Mouse (Mus musculus): ENCODE measurements around the gene Lypd6b. TPM values are rescaled to one million over a fixed set of nuclear protein-coding genes. Genes with fewer than 3 reads are reported as not detected.

The Lypd6b gene
- polyA plus RNA-seq, 1 experiment = 1.1 TPM

GRCm38 (mm10) chr2:49869044-49869443, 81.6 kb downstream of the Lypd6b start:
- no peak for DNase-seq (ENCODE audit: low read depth)

- no peak for DNase-seq (ENCODE audit: low read depth)
Measured at GRCm38 (mm10) chr2:49869782-49870514, 82.5 kb downstream of the Lypd6b start.

GRCm38 (mm10) chr2:49871012-49871411, 83.5 kb downstream of the Lypd6b start:
- DNase-seq (ENCODE audit: low read depth) = no peak

- no peak for DNase-seq (ENCODE audit: low read depth)
Measured at GRCm38 (mm10) chr2:49880507-49880906, 93.0 kb downstream of the Lypd6b start.

- no peak for DNase-seq (ENCODE audit: low read depth)
Measured at GRCm38 (mm10) chr2:49881002-49881401, 93.5 kb downstream of the Lypd6b start.

- DNase-seq (ENCODE audit: low read depth) = no peak
Measured at GRCm38 (mm10) chr2:49882461-49882860, 95.0 kb downstream of the Lypd6b start.

- no peak for DNase-seq (ENCODE audit: low read depth)
Measured at GRCm38 (mm10) chr2:49883990-49884389, 96.5 kb downstream of the Lypd6b start.

GRCm38 (mm10) chr2:49886209-49886608, 98.7 kb downstream of the Lypd6b start:
- no peak for DNase-seq (ENCODE audit: low read depth)

- no peak for DNase-seq (ENCODE audit: low read depth)
Measured at GRCm38 (mm10) chr2:49888346-49888745, 100.9 kb downstream of the Lypd6b start.

GRCm38 (mm10) chr2:49890727-49891126, 103.2 kb downstream of the Lypd6b start:
- DNase-seq (ENCODE audit: low read depth) = no peak

GRCm38 (mm10) chr2:49909838-49910407, 122.4 kb downstream of the Lypd6b start:
- DNase-seq (ENCODE audit: low read depth) = no peak

- DNase-seq (ENCODE audit: low read depth) = no peak
Measured at GRCm38 (mm10) chr2:49911296-49912034, 124.0 kb downstream of the Lypd6b start.

- DNase-seq (ENCODE audit: low read depth) = no peak
Measured at GRCm38 (mm10) chr2:49912261-49912895, 124.9 kb downstream of the Lypd6b start.

- DNase-seq (ENCODE audit: low read depth) = no peak
Measured at GRCm38 (mm10) chr2:49917489-49917888, 130.0 kb downstream of the Lypd6b start.

GRCm38 (mm10) chr2:49918132-49918531, 130.6 kb downstream of the Lypd6b start:
- no peak for DNase-seq (ENCODE audit: low read depth)

GRCm38 (mm10) chr2:49918692-49919091, 131.2 kb downstream of the Lypd6b start:
- DNase-seq (ENCODE audit: low read depth) = no peak

- DNase-seq (ENCODE audit: low read depth) = no peak
Measured at GRCm38 (mm10) chr2:49921948-49922347, 134.5 kb downstream of the Lypd6b start.

GRCm38 (mm10) chr2:49922810-49923209, 135.3 kb downstream of the Lypd6b start:
- no peak for DNase-seq (ENCODE audit: low read depth)

GRCm38 (mm10) chr2:49926186-49926585, 138.7 kb downstream of the Lypd6b start:
- DNase-seq (ENCODE audit: low read depth) = no peak

GRCm38 (mm10) chr2:49927362-49927761, 139.9 kb downstream of the Lypd6b start:
- no peak for DNase-seq (ENCODE audit: low read depth)

- DNase-seq (ENCODE audit: low read depth) = no peak
Measured at GRCm38 (mm10) chr2:49929931-49930330, 142.4 kb downstream of the Lypd6b start.

- no peak for DNase-seq (ENCODE audit: low read depth)
Measured at GRCm38 (mm10) chr2:49937621-49938020, 150.1 kb downstream of the Lypd6b start.

Measured in gonadal fat pad, adult 2 months (tissue).